Comparison of ENCODE assay signal across 23 mouse cellular contexts in the genomic region with DNA sequence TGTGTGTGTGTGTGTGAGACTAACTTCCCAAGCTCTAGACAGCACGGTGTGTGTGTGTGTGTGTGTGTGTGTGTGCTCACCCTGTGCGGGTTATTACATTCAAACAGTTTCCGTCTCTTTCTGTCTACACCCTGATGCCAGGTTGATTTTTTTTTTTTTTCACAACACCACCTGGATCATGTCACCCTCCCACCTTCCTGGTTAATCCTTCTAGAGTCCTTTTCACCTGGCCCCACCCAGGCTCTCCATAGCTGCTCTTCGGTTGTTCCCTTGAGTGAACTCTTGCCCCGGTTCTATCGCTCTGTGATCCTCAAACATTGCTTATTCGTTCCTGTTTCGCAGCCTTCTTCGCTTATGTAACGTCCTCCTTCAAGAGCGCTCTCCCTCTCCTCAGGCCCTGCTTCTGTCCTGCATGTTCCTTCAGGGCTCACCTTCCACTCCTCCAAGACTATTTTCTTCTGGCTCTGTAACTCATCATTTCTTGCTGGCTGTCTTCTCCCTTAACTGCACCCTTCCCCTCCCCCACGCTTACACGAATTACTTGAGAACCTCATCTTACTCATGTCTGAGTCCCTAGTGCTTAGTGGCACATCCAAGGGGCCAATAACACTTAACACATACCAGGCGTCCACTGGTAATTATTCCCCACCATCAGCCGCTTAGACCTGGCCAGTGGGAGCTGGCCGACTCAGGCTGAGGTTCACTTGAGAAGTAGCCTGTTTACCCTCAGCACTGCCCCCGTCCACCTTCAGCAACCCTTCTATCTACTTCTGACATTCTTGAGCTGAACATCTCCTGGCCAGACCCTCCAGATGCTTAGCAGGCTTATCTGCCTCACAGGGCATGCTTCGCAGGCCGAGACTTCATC. TPM values are rescaled to one million over a fixed set of nuclear protein-coding genes. Genes with fewer than 3 reads are reported as not detected.
A peak's percentile ranks its signal among the peaks of the same experiment; 100 is the strongest.
DNase-seq lines count a peak whose midpoint lies in the region; ATAC-seq lines count a peak whose summit lies in the region.
"Had no signal": no experiment of that assay in that cellular context is flagged by ENCODE, and none has a peak within 500 bp of the region (broad histone marks: within the 10 kb centered on the region; RNA-seq: fewer than 3 reads in every experiment).

No protein-coding gene starts in this region.

- peak overlapping the region; percentile 42 for H3K27ac ChIP-seq in heart, embryonic 13.5 days (replicated peaks)
- no peak overlapping the region for H3K27ac ChIP-seq in heart, embryonic 12.5 days (ENCODE audit: poor library complexity, severe bottlenecking)
- H3K27ac ChIP-seq in intestine, embryonic 16.5 days (ENCODE audit: low read length), result peak overlapping the region; percentile 48
- peak overlapping the region; percentile 61 for H3K27ac ChIP-seq in stomach, embryonic 15.5 days
- H3K27ac ChIP-seq: kidney, postnatal 0 days; layer of hippocampus, adult 2 months; left cerebral cortex, adult 2 months; limb, embryonic 15.5 days had no signal

- no peaks in the 10 kb centered on the region for H3K36me3 ChIP-seq in heart, embryonic 13.5 days
- H3K36me3 ChIP-seq in heart, embryonic 12.5 days, result no peaks in the 10 kb centered on the region
- H3K36me3 ChIP-seq in intestine, embryonic 16.5 days (ENCODE audit: control insufficient read depth, insufficient read depth, low read length), result no peaks in the 10 kb centered on the region
- H3K36me3 ChIP-seq in stomach, embryonic 15.5 days, result no peaks in the 10 kb centered on the region
- H3K36me3 ChIP-seq: limb, embryonic 15.5 days had no signal

- no peak for ATAC-seq in heart, embryonic 13.5 days (ENCODE audit: extremely low read depth, insufficient number of reproducible peaks, low FRiP score, low TSS enrichment)
- no peak for ATAC-seq in heart, embryonic 12.5 days (ENCODE audit: insufficient number of reproducible peaks, low FRiP score)
- ATAC-seq in intestine, embryonic 16.5 days, result peak; percentile 92
- peak; percentile 56 for ATAC-seq in stomach, embryonic 15.5 days (ENCODE audit: insufficient read depth, low FRiP score, low read depth)
- ATAC-seq: forebrain, embryonic 14.5 days; hindbrain, embryonic 16.5 days; midbrain, embryonic 16.5 days had no signal

- H3K9me3 ChIP-seq in heart, embryonic 13.5 days, result no peaks in the 10 kb centered on the region
- no peaks in the 10 kb centered on the region for H3K9me3 ChIP-seq in heart, embryonic 12.5 days (replicated peaks)
- H3K9me3 ChIP-seq in intestine, embryonic 16.5 days (ENCODE audit: control insufficient read depth, low read length), result no peaks in the 10 kb centered on the region
- no peaks in the 10 kb centered on the region for H3K9me3 ChIP-seq in stomach, embryonic 15.5 days
- H3K9me3 ChIP-seq: limb, embryonic 15.5 days; megakaryocyte, embryonic 14.5 days had no signal

- H3K4me1 ChIP-seq in heart, embryonic 13.5 days, result peaks cover 7% of the 10 kb centered on the region
- H3K4me1 ChIP-seq in heart, embryonic 12.5 days (replicated peaks), result peaks cover 6% of the 10 kb centered on the region; the same call in 1 of the 2 replicates
- peaks cover 8% of the 10 kb centered on the region for H3K4me1 ChIP-seq in intestine, embryonic 16.5 days (ENCODE audit: control insufficient read depth, insufficient read depth, low read length)
- H3K4me1 ChIP-seq in stomach, embryonic 15.5 days, result peaks cover 12% of the 10 kb centered on the region
- H3K4me1 ChIP-seq: megakaryocyte, embryonic 14.5 days had no signal

- no peak overlapping the region for H3K9ac ChIP-seq in heart, embryonic 13.5 days
- no peak overlapping the region for H3K9ac ChIP-seq in heart, embryonic 12.5 days
- no peak overlapping the region for H3K9ac ChIP-seq in intestine, embryonic 16.5 days (ENCODE audit: low read depth, low read length)
- H3K9ac ChIP-seq in stomach, embryonic 15.5 days, result no peak overlapping the region
- H3K9ac ChIP-seq: limb, embryonic 15.5 days had no signal

- intact Hi-C loops in gastrocnemius, postnatal 36 days (cut with DNase I), result no loop called here

- peaks cover 47% of the 10 kb centered on the region for H3K27me3 ChIP-seq in heart, embryonic 13.5 days (replicated peaks)
- peaks cover 23% of the 10 kb centered on the region for H3K27me3 ChIP-seq in heart, embryonic 12.5 days (replicated peaks)
- no peaks in the 10 kb centered on the region for H3K27me3 ChIP-seq in intestine, embryonic 16.5 days (replicated peaks; ENCODE audit: control insufficient read depth, insufficient read depth, low read length)
- no peaks in the 10 kb centered on the region for H3K27me3 ChIP-seq in stomach, embryonic 15.5 days (replicated peaks)

- 37% methylated on average over 19 of the region's 19 CpGs for WGBS in heart, embryonic 13.5 days
- WGBS in heart, embryonic 12.5 days, result 40% methylated on average over 17 of the region's 19 CpGs
- 29% methylated on average over 19 of the region's 19 CpGs for WGBS in intestine, embryonic 16.5 days
- 27% methylated on average over 19 of the region's 19 CpGs for WGBS in stomach, embryonic 15.5 days

- no peak overlapping the region for H3K4me2 ChIP-seq in heart, embryonic 13.5 days
- H3K4me2 ChIP-seq in heart, embryonic 12.5 days, result no peak overlapping the region
- peak overlapping the region; percentile 12; the same call in 1 of the 2 replicates for H3K4me2 ChIP-seq in intestine, embryonic 16.5 days (ENCODE audit: low read depth, low read length)
- H3K4me2 ChIP-seq in stomach, embryonic 15.5 days, result no peak overlapping the region; the same call in 1 of the 2 replicates
- H3K4me2 ChIP-seq: limb, embryonic 15.5 days had no signal

- DNase-seq in embryo, embryonic 10.5 days (ENCODE audit: low spot score), result peak; percentile 47
- DNase-seq in left cerebral cortex, adult 18-20 months (ENCODE audit: low spot score in 2 of 2), result no peak
- DNase-seq in MN1 (ENCODE audit: low spot score), result no peak
- DNase-seq in gastrocnemius, postnatal 36 days, result no peak
- DNase-seq: adrenal gland, postnatal 10 days; cerebellum, adult 18-20 months; heart, postnatal 36 days; right cerebral cortex, adult 18-20 months; thymus, postnatal 14 days had no signal

- H3K4me3 ChIP-seq in heart, embryonic 13.5 days, result no peak overlapping the region
- H3K4me3 ChIP-seq in heart, embryonic 12.5 days, result no peak overlapping the region
- H3K4me3 ChIP-seq in intestine, embryonic 16.5 days (ENCODE audit: low read length), result no peak overlapping the region
- H3K4me3 ChIP-seq in stomach, embryonic 15.5 days (replicated peaks), result no peak overlapping the region
- H3K4me3 ChIP-seq: erythroblast, embryonic 14.5 days; layer of hippocampus, adult 2 months; left cerebral cortex, adult 2 months; limb, embryonic 15.5 days; megakaryocyte, embryonic 14.5 days had no signal

RNA-seq across cellular contexts. Expression of a gene that starts 19.7 kb away (rescaled TPM):
- polyA plus RNA-seq in heart, embryonic 13.5 days (2015; fragmentation: Nextera tagmentation; extraction: Ambion mirVana), result 4.8 and 6.3 TPM in 2 replicates
- 8.6 and 9.6 TPM in 2 replicates for polyA plus RNA-seq in heart, embryonic 12.5 days (2016; fragmentation: Nextera tagmentation; extraction: Ambion mirVana)
- polyA plus RNA-seq in intestine, embryonic 16.5 days (2015; fragmentation: Nextera tagmentation; extraction: Ambion mirVana), result 2.1 TPM in 2 replicates
- polyA plus RNA-seq in stomach, embryonic 15.5 days (2015; fragmentation: Nextera tagmentation; extraction: Ambion mirVana), result 3.8 and 4.0 TPM in 2 replicates
- total RNA-seq in left cerebral cortex, adult 18-20 months (2021), result not detected
- total RNA-seq in gastrocnemius, postnatal 36 days (2021), result not detected
- total RNA-seq: left cerebral cortex, adult 2 months had no signal
- polyA plus RNA-seq: cortical plate, adult 2 months; erythroblast, embryonic 14.5 days had no signal

Comparison
In these comparisons a context has a peak if more than half of its experiments do, and no peak if none do; other contexts are left out.
1. ATAC-seq: peak in intestine, embryonic 16.5 days (single experiment) and stomach, embryonic 15.5 days (single experiment); none in heart, embryonic 13.5 days (single experiment) and heart, embryonic 12.5 days (single experiment).